Mouse (Mus musculus) 3134 (cell line): ENCODE data around the gene Zmynd12.

Experiments used
- DNase-seq: peaks from one replicate; pipeline ENCODE4 v3.0.0-alpha.2; 2011; ENCODE audit warnings: low spot score; ENCODE audit not compliant: insufficient read length; ENCODE audit errors: extremely low read depth

Gene Zmynd12

DNA sequence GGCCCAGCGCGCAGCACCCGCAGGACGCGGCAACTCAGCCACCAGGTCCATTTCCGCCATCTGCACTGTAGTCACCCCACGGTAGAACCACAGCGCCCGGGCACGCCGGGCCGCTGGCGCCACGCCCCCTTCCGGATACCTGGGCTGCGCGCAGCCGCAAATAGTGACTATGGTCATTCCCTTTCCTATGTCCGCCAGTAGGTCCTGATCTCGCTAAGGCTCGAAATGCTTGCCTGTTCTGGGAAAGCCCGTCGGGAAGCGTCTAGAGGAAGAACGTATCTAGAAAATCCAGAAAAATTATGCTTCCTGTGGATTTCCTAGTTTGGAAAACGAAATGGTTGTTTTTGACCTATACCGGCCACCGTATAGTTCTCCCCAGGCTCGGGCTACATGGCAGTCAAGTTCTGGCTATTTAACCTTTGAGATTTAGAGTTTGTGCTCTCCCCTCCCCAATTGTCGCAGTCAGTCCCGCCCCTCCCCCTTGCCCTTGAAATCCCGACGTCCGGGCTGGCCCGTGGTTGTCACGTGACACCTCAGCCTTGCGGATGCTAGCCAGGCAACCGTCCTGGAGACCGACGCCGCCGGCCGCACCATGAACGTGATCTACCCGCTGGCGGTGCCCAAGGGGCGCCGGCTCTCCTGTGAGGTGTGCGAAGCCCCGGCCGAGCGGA, at the start of gene Zmynd12, which contains the start of gene Ppcs:
Zmynd12 (plus strand) TSS at position 521 of the 671 bp plus-strand sequence.
Ppcs (minus strand) TSS at position 127 of the 671 bp plus-strand sequence.
- peak; percentile 94 for DNase-seq

DNA sequence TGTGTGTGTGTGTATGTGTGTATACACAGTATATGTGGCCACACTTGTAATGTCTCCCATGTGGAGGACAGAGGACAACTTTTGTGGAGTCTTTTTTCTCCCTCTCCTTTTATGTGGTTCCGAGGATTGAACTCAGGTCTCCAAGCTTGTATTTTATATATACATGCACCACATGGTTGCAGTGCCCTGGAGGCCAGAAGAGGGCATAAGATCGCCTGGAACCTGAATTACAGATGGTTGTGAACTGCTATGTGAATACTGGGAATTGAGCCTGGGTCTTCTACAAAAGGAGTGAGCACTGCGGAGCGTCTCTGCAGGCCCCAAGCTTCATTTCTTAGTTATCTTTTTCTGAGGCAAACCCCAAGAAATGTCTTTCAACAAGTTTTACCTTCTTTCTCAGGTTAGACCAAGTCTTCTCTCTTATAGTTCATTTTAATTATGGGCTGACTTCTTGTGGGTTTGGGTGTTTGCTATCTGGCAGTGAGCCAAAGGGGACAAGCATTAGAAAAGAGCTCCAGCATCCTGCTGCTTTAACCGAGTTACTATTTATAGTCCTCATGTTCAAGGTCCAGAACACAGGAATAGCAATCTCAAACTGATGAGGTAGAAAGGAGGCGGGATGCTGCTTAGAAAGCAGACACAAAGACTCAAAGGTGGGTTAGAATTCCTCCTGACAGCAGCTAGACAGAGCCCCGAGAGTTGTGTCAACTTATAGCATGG, 41.0 kb upstream of the Zmynd12 start:
- no peak for DNase-seq

DNA sequence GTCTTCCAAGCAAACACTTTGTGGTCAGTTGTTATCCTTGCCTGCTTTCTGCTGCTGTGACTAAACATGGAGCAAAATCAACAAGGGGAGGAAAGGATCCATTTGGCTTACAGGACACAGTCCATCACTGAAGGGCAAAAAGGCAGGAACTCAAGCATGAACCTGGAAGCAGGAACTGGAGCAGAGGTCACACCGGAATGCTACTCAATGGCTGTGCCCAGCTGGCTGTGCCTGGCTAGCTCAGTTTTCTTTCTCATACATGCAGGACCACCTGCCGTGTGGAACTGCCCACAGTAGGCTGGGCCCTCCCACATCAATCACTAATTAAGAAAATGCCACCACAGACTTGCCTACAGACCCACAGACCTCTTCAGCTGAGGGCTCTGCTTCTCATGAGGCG, 33.4 kb upstream of the Zmynd12 start:
- no peak for DNase-seq

DNA sequence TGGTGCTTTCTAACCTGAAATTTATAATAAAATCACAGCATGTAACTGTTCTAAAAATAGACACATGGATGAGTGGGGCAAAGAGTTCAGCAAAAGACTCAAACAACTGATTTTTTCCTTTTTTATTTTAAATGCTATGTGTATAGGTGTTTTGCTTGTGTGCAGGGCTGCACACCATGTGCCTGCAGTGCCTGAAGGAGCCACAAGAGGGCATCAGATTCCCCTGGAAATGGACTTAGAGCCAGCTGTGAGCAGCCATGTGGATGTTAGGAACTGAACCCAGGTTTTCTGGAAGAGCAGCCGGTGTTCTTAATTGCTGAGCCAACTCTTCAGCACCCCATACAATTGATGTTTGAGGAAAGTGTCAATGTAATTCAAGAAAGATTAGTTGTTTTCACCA, 32.2 kb upstream of the Zmynd12 start:
- no peak for DNase-seq

DNA sequence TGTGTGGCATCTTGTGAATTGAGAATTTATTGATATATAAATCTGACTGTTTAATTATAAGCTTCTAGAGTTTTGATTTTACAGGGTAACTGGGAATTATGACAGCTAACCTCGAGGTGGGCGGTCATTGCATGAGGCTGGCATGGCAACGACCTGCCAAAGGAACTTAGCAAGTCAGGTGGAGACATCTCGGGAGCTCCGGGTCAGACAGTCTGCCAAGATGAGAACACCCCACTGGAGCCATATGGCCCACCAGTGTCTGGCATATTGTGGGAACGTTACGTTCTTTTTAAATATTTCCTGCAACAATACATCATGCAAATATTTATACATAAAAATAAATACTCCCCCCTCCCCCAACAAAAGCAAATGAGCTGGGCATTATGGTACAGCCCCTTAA, 23.9 kb upstream of the Zmynd12 start:
- DNase-seq, result no peak

DNA sequence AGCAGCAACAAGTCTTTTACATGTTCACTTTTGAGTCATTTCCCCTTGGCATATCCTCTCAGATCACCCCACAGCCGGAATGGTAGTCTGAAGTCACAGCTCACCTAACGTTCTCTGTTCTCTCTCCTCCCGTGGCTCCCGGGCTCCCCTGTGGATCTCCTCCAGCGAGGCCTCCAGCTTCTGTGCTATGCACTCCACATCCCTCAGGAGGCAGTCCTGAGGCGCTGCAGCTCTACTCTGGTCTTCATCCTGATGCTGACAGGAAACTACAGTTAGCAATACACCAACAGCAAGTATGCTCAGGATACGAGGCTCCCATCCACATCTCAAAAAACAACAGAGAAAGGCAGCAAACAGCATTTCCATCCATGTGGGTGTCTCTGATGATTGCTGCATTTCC, 21.7 kb upstream of the Zmynd12 start:
- no peak for DNase-seq

DNA sequence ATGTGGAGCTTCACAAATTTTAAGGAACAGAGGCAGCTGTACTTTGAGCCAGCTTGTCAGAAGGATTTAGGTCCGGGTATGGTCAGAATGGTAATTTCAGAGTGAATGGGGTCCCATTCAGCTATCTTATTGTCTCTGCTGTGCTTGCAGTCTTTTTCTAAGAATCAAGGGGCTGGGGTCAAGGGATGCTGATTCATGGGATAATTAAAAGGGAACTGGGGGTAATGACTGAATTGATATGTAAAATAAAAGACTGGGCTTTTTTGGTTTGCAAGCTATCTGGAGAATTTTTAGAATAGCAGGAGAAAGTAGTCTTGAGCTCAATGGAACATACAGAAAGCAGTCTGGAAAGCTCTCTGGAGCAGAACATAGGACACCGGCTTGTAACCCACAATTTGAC, 19.2 kb upstream of the Zmynd12 start:
- no peak for DNase-seq

DNA sequence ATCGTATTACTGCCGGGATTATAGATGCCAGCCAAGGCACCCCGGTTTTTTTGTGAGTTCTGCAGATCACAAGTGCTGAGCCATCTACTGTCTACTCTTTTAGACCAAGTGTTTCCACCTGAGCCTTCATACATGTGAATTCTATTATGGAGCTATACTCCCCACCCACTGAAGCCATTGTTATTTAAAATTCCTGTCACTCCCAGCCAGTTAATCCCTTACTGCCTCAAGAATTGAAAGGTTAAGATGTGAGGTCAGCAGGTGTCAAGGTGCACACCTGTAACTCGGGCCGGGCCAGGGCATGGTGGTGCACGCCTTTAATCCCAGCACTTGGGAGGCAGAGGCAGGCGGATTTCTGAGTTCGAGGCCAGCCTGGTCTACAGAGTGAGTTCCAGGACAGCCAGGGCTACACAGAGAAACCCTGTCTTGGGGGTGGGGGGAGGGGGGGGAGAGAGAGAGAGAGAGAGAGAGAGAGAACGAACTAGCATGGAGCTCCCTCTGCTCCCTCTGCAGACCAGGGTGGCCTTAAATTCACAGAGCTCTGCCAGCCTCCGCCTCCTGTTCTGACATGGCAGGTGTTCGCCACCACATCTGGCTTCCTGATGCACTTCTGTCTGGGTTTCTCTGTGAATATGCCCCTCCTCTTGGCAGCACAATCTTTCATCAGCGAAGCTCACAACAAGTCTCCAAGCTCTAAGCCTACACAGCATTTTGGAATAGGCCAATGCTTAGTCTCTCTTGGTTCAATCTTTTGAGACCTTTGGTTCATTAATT, 10.6 kb upstream of the Zmynd12 start:
- no peak for DNase-seq

DNA sequence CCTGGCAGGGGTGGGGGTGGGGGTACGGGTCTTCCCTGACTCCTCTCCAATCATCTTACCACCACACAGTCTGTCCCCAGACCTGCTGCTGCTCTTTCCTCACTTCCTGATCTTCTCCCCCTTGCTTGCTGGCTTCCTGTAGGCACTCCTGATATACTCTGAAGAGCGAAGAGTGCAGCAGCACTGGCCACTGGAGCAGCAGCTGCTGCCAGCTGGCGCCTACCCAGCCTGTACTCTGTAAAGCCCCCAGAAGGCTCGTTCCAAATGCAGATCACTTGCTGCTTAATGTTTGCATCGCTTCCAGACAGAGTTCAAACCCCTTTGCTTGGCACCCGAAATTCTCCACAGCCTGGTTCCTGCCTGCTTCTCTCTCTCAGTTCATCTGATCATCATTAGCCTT, 9.8 kb upstream of the Zmynd12 start:
- DNase-seq, result no peak

DNA sequence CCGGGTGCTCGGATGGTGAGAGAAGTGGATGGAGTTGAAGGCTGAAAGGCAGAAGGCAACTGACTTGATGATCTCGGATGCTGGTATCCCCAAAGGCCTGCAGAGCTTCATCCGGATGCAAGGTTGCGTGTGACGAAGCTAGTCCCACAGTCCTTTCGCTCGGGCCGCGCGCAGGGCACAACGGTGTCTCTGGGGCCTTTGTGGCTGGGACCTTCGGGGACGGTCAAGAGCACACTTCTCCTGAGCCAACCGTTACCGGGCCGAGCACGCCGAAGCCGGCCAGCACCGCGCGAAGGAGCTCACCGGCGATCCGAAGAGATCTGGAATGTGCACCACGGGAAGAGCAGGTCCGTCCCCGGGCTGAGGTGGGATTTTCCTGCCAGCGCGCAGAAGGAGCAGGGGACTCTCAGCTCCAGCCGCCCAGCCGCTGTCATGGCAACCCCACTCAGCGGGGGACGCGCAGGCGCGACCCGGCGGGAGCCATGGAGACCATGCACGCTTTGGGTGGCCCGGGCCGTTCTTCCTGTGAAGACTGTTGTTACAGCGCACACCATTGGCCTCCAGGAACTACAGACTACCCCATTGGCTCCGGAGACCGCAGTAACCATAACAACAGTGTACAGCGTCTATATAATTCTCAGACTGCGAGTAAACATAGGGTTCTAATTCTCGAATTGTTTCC, 7.4 kb upstream of the Zmynd12 start, which contains the start of gene Ccdc30:
Ccdc30 (minus strand) TSS at position 450 of the 682 bp plus-strand sequence.
- DNase-seq, result no peak

DNA sequence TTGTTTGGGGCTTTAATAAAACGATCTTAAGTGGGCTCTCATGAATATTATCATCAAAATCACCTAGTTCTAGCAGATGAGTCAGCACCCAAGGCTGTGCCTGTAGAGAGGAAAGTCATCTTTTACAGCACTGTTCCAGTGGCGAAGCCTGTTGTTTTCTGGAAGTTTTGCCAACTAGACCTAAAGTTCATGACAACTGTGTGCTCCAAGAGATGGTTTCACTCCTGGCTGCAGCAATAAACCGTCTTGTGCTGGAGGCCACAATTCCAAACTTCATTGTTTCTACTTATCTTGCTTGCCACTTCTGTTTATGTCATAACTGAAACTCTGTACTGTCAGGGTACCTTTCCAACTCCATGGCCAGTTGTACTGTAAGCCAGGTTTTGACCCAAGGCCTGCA, 5.3 kb upstream of the Zmynd12 start:
- DNase-seq, result no peak

DNA sequence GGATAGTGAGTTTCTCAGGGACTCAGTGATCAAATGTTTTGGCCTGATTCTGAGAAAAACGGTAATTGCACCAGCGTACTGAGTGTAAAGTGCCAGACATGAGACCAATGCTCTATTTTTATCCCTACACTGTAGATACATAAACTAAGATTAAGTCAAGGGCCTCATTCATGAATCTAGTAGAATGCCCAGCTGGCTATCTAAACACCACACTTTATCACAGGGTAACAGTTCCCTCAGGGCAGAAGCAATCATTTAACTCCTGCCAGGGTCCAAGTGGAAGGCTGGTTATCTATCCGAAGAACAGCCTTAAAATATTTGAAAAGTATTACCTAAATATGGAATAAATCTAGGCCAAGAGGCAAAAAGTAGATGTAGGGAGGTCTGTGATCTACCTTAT, 4.7 kb upstream of the Zmynd12 start:
- DNase-seq, result no peak

DNA sequence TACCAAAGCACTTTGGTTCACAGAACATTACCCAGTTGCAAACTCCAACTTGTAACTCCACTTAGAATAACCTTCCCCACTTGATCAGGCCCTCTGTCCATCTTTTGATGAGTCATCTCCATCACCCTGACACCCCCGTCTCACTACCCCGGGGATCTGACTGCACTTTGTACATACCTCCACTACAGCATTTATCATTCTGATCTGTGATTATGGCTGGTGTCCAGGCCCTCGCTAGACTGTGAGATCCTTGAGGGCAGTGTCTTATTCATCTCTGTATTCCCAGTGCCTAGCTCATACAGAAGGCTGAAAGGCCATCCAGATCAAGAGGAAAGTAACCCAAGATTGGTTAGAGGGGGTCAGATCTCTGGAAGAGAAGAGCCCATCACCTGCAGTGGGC, 1.4 kb upstream of the Zmynd12 start:
- peak; percentile 12 for DNase-seq

DNA sequence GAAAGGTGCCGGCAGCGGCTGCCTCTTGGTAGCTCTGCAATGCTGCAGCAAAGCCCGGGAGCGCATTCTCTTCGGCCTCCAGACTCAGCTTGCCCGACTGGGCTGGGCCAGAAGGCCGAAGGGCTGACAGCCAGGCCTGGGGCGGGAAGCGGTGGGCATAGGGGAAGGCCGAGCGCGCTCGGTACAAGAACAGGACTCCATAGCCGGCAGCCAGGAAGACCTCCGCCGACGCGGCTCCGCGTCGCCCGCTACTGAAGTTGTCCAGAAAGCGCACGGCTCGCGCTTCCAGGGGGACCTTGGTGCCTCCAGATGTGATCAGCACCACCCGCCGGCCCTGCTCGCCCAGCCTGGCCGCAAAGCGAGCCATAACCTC, 707 bp upstream of the Zmynd12 start:
- DNase-seq, result no peak

DNA sequence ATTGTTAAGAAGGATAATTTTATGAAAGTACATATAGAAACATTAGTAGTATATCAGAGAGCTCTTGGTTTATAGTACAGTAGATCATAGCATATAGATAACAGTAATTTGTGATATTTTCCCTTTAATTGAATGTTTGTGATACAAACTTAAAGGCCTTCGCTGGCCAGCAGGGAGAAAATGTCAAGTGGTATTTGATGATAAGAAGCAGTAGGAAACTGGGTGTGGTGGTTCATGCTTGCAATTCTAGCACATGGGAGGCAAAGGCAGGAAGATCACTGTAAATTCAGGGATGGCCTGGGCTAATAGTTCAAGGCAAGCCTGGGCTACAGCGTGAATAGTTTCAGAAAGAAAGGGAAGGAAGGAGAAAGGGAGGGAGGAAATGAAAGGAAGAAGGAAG, 2.5 kb downstream of the Zmynd12 start:
- DNase-seq, result no peak

DNA sequence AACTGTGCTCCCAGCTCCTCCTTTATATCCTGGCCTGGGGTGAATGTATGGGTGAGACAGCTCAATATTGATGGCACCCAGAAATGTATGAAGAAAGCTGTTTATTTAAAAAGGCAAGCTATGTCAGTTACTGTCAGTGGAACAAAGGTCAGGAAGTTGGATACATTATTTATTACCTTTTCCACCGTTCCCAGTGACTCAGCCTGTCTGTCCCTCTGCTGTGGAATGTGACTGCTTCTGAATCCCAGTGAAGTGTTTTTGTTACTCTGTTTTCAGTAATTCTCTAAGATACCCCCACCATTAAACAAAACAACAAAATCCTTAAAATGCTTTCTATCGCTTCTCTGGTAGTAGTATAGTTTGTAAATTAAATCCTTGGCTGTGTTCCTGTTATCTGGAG, 3.0 kb downstream of the Zmynd12 start:
- no peak for DNase-seq

DNA sequence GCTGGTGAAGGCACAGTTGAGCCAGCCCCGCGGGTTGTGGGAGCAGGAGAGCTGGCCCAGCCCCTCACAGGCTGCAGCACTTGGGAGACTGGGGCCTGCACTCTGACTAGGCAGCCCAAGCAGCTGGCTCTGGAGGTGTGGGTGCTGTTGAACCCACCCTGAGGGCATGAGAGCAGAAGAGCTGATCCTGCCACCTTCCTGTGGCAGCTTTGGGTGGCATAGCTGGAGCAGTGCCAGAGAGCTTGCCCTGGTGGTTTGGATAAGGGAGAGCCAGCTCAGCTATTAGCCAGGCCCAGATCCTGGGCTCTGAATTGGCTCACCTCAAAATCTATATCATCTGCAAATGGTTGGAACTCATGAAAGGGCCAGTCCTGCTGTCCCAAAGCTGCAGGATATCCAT, 5.1 kb downstream of the Zmynd12 start:
- no peak for DNase-seq

DNA sequence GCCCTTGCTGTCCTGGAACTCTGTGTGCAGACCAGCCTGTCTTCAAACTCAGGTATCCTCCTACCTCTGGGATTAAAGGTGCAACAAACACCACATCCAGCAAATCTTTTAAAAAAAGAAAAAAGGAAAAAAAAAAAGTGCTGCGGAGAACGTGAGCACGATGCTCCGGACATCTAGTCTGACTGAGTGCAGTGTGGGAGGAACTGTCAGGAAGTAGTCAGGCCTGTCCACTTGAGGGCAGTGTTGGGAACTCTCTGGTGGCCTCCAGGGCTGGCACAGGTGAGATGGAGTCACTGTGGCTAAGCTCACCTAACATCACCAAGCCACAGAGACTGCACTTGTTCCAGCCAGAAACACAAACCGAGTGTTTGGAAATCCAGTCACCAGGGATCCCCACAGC, 8.1 kb downstream of the Zmynd12 start:
- DNase-seq, result no peak

DNA sequence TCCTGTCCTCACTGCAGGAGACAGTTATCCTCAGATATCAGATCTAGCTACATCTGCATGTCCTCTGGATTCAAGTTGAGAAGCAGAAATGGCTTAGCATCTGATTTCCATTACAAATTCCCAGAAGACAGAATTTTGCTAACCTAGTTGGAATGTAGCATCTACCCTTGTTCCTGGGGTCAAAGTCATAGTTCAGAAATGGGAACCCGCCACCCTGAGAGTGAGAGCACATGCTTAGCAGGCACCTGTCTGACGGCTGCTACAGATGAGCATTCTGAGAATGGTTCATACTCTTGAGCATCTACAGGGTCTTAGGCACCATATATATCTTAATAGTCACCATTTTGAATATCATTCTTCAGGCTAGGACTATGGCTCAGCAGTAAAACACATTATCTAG, 15.3 kb downstream of the Zmynd12 start:
- DNase-seq, result no peak

DNA sequence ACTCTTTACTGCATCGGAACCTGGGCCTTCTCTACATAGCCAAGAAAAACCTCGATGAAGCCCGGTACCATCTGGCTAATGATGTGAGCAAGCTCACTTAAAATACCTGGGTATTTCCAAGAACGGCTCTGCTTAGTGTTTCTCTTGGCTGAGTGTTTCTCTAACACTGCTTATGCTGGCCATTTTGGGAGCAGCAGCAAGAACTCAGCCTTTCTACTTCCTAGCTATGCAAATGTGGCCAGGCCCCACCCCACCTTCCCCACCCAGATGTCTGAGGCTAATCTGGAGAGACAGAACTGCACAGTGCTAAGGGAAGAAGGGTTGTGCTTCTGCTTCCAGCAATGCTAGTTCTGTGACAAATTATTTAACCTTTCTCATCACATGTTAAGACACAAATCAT, 19.2 kb downstream of the Zmynd12 start:
- DNase-seq, result no peak

DNA sequence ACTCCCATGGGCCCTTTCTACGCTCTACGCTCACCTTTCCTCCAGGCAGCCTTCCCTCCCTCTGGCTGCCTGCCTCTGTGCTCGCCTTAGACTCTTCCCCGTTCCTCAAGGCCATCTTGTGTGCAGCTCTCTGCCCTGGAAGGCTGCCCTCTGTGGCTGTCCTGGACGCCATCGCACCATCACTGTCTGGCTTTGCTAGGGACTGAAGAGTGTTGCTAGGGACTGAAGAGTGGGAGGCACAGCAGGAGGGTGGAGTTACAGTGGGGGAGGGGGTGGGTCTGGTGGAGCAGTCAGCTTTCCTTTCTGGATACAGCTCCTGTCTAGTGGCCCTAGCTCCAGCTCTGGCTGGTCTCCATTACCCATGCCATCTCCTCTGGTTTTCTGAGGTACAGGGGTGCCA, 19.9 kb downstream of the Zmynd12 start:
- DNase-seq, result no peak
